Mouse (Mus musculus): ENCODE measurements at regions not wholly inside any gene's neighbourhood (a gene's known extent, or its start where the extent isn't known, plus 50 kb on each side); places are given as distances from the start of the nearest gene placed in this dataset.

- TF ChIP-seq CTCF (IDR thresholded peaks at IDR 0.05; ENCODE audit: low read depth) (no peak), EP300 (IDR thresholded peaks at IDR 0.05; ENCODE audit: low read depth) (peak; percentile 91)
Observed at GRCm38 (mm10) chr1:128681261-128681660, 89.2 kb upstream of the Cxcr4 start.
